Mouse (Mus musculus) heart, postnatal 36 days (tissue): ENCODE results near the gene Srgn. TPM values are rescaled to one million over a fixed set of nuclear protein-coding genes. Genes with fewer than 3 reads are reported as not detected.
"Not testable (repeated sequence)": the region's sequence is repeated elsewhere in the genome, so short reads cannot be mapped to it uniquely, and the experiment has no call there.

ENCODE experiments used
- DNase-seq, 2 experiments: peaks; one replicate each; pipeline ENCODE4 v3.0.0; 2021 to 2022
- intact Hi-C: fragments of 180-260 bp; cut with DNase I; formaldehyde crosslinking; loops from one replicate; pipeline ENCODE4 v1.15.1; 2025
- total RNA-seq, 2 experiments: library from RNA; stranded (reverse); gene quantifications; 2 replicates each; pipeline ENCODE4 v1.2.3; 2021

The Srgn gene
- total RNA-seq, 2 experiments from 2014 or later: 45.2 to 51.5 TPM

GRCm38 (mm10) chr10:62488266-62488665 lies 39.0 kb downstream of the Srgn start:
- peak; percentile 38 to 39 for DNase-seq
- intact Hi-C loops: loop anchor here (2.0 to 10.0 kb wide), 4 partner anchors 39 to 757 kb away; partner anchors contain the start of genes 4930507D05Rik, Ddx50, Herc4 and Supv3l1

DNA sequence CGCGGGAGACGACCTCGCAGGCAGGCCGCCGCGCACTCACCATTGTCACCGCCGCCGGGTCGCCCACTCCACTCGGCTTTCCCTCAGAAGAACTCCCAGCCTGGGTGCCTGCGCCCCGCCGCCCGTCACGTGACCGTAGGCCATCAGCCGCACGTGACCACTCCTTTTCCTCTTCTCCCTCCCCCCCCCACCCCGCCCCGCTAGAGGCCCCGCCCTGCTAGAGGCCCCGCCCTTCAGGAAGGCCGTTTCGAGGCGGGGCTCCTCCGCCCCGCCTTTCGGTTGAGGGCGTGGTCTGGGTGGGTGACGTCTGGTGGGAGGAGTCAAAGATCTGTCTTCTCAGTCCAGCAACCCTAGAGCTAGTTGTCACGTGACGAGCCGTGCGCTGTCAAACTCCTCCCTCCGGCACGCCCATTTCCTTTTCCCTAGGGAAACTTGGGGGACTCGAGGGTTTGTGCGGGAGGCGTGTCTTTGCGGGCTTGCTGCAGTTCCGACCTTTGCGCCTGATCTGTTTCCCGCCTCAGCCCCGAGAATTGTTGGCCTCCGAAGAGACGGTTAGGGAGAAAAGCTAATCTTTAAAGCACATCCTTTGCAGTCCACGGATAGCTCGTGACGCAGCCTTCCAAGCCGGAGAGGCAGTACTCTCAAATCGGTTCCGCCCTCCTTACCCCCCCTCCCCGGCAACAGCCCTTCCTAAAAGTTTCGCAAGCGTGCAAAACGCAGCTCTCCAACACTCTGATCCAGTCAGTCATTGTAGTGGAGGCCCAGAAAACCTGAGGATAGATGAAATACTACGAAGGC lies 40.4 kb downstream of the Srgn start, which contains the start of gene Vps26a:
TSS of gene Vps26a (minus strand) at position 188 of the 798 bp plus-strand sequence.
- DNase-seq: peak; percentile 99 to 100
- intact Hi-C loops: loop anchor here (5.0 to 10.0 kb wide), 3 partner anchors 142 to 758 kb away; partner anchors contain the start of genes Ddx50 and Herc4

GRCm38 (mm10) chr10:62485878-62486582 lies 41.2 kb downstream of the Srgn start:
- DNase-seq: peak in 1 of 2 experiments; percentile 20
- intact Hi-C loops: loop anchor here (5.0 to 10.0 kb wide), 3 partner anchors 141 to 759 kb away; partner anchors contain the start of genes Ddx50 and Herc4

GRCm38 (mm10) chr10:62481108-62481852 lies 46.0 kb downstream of the Srgn start:
- no peak for DNase-seq
- intact Hi-C loops: loop anchor here (10.0 kb wide), 2 partner anchors 136 to 764 kb away; partner anchors contain the start of gene Herc4

GRCm38 (mm10) chr10:62476980-62477379 lies 50.3 kb downstream of the Srgn start:
- intact Hi-C loops: no loop called here
- no peak for DNase-seq

GRCm38 (mm10) chr10:62474944-62475343 lies 52.3 kb downstream of the Srgn start:
- DNase-seq: no peak

DNA sequence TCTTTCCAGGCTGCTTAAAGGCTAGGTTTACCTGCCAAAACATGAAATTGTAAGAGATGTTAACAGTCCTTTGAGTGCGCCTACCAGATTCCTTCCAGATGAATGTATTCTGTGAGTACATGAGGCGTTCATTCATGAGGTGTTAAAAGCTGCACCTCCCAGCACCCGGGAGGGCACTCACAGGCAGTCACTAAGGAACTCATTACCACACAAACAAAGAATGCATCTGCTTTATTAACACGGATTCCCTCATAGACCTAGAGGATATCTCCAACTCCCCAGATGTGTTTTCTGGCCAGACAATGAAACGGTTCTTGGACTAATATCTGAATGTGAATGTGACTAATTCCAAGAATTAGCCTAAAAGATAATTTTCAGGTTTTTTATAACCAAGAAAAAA lies 56.1 kb downstream of the Srgn start:
- DNase-seq: no peak
- intact Hi-C loops: no loop called here

More at GRCm38 (mm10) chr10:62474944-62475343, 52.3 kb downstream of the Srgn start:
- intact Hi-C loops: no loop called here

DNA sequence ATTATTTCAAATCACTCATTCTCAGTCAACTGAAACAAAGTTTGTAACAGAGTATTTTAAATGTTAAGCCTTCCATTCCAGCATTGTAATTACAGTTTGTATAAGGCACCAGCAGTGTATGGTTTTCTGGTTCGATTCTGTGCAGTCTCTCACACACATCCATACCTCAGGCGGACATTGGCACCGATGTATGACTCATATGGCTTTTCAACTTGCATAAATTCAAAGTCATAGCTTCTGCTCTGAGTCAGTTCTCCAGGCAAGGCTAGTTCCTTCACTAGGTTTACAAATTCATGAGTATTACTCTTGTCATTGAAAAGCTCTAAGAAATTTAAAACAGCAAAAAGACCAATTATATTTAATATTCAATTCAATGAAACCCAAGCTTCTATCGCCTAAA lies 57.5 kb downstream of the Srgn start:
- intact Hi-C loops: no loop called here
- no peak for DNase-seq

DNA sequence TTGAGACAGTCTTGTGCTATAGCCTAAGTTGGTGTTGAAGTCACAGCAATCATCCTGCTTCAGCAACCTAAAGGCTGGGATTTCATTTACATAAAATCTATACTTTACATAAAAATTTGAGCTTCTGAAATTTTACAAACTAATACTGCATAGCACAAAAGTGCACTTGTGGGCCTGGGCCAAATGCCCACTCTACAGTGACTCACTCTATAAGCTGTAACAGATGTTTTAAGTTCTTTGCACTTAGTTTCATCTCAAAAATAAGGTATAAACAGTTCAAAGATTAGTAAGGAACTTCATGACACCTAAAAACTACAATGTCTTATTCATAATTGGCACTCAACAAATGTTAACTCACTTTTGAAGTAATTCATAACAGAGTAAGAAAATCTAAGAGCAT lies 65.9 kb downstream of the Srgn start:
- no peak for DNase-seq
- intact Hi-C loops: no loop called here

- intact Hi-C loops, DNase-seq: not testable (repeated sequence)
Measured at GRCm38 (mm10) chr10:62452001-62452400, 75.2 kb downstream of the Srgn start.

GRCm38 (mm10) chr10:62450280-62450640 lies 77.0 kb downstream of the Srgn start:
- no peak for DNase-seq
- intact Hi-C loops: no loop called here

DNA sequence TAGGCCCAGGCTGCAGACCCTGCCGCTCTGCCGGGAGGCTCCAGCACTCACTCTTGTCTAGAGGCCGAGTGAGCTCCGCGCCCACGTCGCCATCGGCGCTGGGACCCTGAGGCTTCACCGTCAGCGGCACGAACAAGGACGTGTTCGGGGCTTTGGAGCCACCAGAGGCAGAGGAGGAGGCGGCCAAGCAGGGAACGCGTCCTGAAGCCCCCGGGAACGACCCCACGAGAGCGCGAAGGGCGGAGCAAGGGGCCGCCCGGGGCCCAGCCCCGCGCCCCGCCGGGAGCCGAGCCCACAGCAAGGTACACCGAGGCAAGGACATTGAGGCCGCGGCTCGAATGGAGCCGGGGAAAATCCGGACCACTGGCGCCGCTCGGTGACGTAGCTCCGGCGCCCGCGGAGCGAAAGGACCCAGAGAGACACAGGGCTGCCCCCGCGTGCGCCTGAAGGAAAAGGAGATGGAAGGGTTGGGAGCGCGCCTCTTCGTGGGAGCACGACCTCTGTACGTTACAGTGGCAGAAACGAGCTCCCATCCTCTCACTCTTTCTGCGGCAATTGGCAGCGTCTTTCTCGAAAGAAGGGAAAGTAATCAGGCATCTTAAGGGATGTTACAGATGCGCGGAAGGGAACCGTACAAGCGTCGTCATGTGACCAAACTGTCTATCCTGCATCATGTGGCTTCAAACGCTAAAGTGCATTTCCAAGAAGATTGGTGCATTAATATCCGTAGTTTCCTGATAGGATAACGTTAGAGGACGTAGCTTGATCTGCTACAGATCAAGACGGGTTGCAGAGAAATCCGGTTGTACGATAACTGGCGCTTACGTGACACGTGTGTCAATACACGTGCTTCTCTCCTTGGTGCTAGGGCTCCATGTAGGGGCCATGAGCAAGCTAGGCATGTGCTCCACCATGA lies 77.6 kb downstream of the Srgn start, which contains the start of the genes 4930507D05Rik and Supv3l1:
TSS of gene 4930507D05Rik (plus strand) at position 126 of the 916 bp plus-strand sequence.
TSS of gene Supv3l1 (minus strand) at position 375 of the 916 bp plus-strand sequence.
- intact Hi-C loops: loop anchor here (2.0 kb wide), 1 partner anchor 39 kb away; no protein-coding TSS in a partner anchor

More for the DNA sequence above, 77.6 kb downstream of the Srgn start, which contains the start of the genes 4930507D05Rik and Supv3l1:
- peak; percentile 97 for DNase-seq

Other genes with a start within 250 kb of the Srgn start
- 100 to 1,000 TPM in 1 of 2 experiments, 10 to 100 TPM in 1; 99.7 to 113 TPM for gene Hk1, start 147.5 kb downstream of the Srgn start, total RNA-seq
- gene Hkdc1, start 105.0 kb downstream of the Srgn start, total RNA-seq: not detected
- gene 4930507D05Rik, start 78.0 kb downstream of the Srgn start, total RNA-seq: under 1 TPM in 1 of 2 experiments, not detected in 1; 0.58 TPM
- 10 to 100 TPM; 34.8 to 35.7 TPM for gene Supv3l1, start 77.7 kb downstream of the Srgn start, total RNA-seq
- 10 to 100 TPM; 46.5 to 46.6 TPM for gene Vps26a, start 40.6 kb downstream of the Srgn start, total RNA-seq
- gene Kif1bp, start 51.0 kb upstream of the Srgn start, total RNA-seq: 10 to 100 TPM; 42.8 to 44.4 TPM
- gene Ddx21, start 74.8 kb upstream of the Srgn start, total RNA-seq: 10 to 100 TPM; 27.6 to 29.9 TPM
- gene Ddx50, start 123.8 kb upstream of the Srgn start, total RNA-seq: 10 to 100 TPM; 47.3 to 49.1 TPM
- gene Stox1, start 198.7 kb upstream of the Srgn start, total RNA-seq: 1 to 10 TPM in 1 of 2 experiments, under 1 TPM in 1; 0.89 to 1.2 TPM